Mouse (Mus musculus) neural tube, embryonic 14.5 days (tissue): ENCODE data around the gene St3gal4. TPM values are rescaled to one million over a fixed set of nuclear protein-coding genes. Genes with fewer than 3 reads are reported as not detected.

Source experiments
- ATAC-seq: fragments of 200-750 bp; cut with Nextera tagmentation; 2 replicates; pipeline ENCODE4 v1.8.0; 2017; ENCODE audit warnings: low read depth, mild to moderate bottlenecking, moderate TSS enrichment, moderate library complexity
- H3K27ac ChIP-seq: fragments of 300-500 bp; sonication (generic); 2 replicates; pipeline ENCODE4 v1.5.1; 2014; ENCODE audit warnings: low read depth, mild to moderate bottlenecking, control low read depth, low read length, moderate library complexity, mixed read lengths
- H3K27me3 ChIP-seq: fragments of 300-500 bp; sonication (generic); 2 replicates; pipeline ENCODE4 v1.6.1; 2014; ENCODE audit warnings: low read length; ENCODE audit not compliant: control insufficient read depth, insufficient read depth
- H3K36me3 ChIP-seq: fragments of 300-500 bp; sonication (generic); 2 replicates; pipeline ENCODE4 v1.6.1; 2014; ENCODE audit warnings: low read length, mixed read lengths; ENCODE audit not compliant: control insufficient read depth, insufficient read depth
- H3K4me1 ChIP-seq: fragments of 300-500 bp; sonication (generic); 2 replicates; pipeline ENCODE4 v1.6.1; 2014; ENCODE audit warnings: low read length; ENCODE audit not compliant: control insufficient read depth, insufficient read depth
- H3K4me2 ChIP-seq: fragments of 300-500 bp; sonication (generic); 2 replicates; pipeline ENCODE4 v1.6.1; 2014; ENCODE audit warnings: mild to moderate bottlenecking, low read depth, low read length, control low read depth
- H3K4me3 ChIP-seq: fragments of 300-500 bp; sonication (generic); 2 replicates; pipeline ENCODE4 v1.5.1; 2014; ENCODE audit warnings: low read depth, low read length, control low read depth, mixed read lengths
- H3K9ac ChIP-seq: fragments of 300-500 bp; sonication (generic); replicated peaks from 2 replicates; pipeline ENCODE4 v1.6.1; 2014; ENCODE audit warnings: low read depth, mild to moderate bottlenecking, control low read depth, low read length, mixed read lengths
- H3K9me3 ChIP-seq: fragments of 300-500 bp; sonication (generic); 2 replicates; pipeline ENCODE4 v1.6.1; 2016; ENCODE audit warnings: low read length; ENCODE audit not compliant: control insufficient read depth
- WGBS: fragments of 180-500 bp; shearing (Covaris S2); extraction: QIAGEN DNeasy Blood & Tissue Kit; methylation state at CpG from one replicate; pipeline ENCODE4 v1.1.7; 2014; 5-methylcytosine and 5-hydroxymethylcytosine counted together
- polyA plus RNA-seq: library from polyadenylated mRNA; unstranded; fragments of >200 nt; fragmentation: Nextera tagmentation; extraction: Ambion mirVana; gene quantifications from 2 replicates; pipeline ENCODE4 v1.2.1, GENCODE M21; 2014

Gene St3gal4
- polyA plus RNA-seq, 1 experiment from 2014 or later: 8.9 TPM

DNA sequence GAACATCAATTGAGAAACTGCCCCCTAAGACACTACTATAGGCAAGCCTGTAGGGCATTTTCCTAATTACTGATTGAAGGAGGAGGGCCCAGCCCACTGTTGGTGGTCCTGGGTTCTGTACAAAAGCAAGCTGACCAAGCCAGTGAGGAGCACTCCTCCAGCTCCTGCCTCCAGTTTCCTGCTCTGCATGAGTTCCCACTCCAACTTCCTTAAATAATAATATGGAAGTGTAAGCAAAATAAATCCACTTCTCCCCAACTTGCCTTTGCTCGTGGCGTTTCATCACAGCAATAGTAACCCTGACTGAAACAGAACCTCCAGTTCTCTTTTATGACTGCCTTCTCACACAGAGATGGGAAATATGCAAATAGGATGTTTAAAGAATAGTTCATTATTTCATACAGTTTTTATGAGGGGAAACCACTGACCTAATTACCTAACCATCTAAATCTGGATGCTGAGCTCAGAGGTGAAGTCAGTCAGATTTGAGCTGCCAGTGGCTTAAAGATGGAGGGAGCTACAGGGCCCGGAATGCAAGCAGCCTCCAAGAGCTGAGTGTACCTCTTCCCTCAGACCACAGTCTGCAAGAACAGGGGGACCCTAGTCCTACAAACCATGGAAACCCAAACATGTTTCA is 69.1 kb downstream of the St3gal4 start:
- no peak overlapping the region for H3K4me3 ChIP-seq
- H3K9ac ChIP-seq: no peak overlapping the region
- H3K27me3 ChIP-seq: no peaks in the 10 kb centered on the region
- H3K4me2 ChIP-seq: no peak overlapping the region
- H3K36me3 ChIP-seq: no peaks in the 10 kb centered on the region
- H3K9me3 ChIP-seq: no peaks in the 10 kb centered on the region
- 77% methylated on average over 3 of the region's 3 CpGs for WGBS
- ATAC-seq: no peak
- H3K27ac ChIP-seq: no peak overlapping the region
- no peaks in the 10 kb centered on the region for H3K4me1 ChIP-seq

DNA sequence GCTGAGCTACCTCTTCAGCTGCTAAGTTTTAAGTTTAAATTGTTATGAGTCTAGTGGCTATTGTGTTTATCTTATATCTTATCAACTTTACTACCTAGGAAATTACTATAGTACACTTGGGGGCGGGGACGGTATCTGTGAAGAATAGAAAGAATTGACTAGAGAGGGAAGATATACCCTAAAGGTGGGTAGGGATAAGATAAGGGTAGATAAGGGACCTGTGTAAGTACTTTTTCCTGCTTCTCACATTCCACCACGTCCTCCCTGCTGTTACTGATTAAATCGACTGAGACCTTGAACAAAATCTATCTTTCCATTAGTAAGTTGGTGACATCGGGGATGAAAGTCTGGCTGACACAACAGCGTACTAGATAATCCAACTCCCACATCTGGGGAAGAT is 70.6 kb downstream of the St3gal4 start:
- 92% methylated on average over 6 of the region's 6 CpGs for WGBS
- Histone ChIP-seq H3K4me3 (no peak overlapping the region), H3K36me3 (no peaks in the 10 kb centered on the region), H3K27ac (no peak overlapping the region), H3K9me3 (no peaks in the 10 kb centered on the region), H3K27me3 (no peaks in the 10 kb centered on the region), H3K9ac (no peak overlapping the region), H3K4me2 (no peak overlapping the region), H3K4me1 (no peaks in the 10 kb centered on the region)
- no peak for ATAC-seq

DNA sequence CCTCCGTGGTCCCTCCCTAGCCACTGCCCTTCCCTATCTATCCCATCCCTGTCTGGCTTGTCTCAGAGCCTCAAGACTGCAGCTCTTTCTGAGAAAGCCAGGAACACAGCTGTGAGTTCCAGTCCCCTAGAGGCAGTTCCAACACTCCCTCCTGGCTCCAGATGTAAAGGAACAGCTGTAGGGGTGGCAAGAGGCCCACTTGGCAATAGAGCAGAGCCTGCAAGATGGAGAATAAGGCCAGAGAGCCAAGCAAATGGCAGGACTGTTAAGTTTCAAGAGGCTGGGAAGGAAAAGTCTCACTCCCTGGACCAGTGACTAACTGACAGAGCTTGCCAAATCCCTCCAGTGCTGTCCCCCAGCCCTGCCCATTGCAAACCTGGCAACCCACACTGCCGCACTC is 73.3 kb downstream of the St3gal4 start:
- H3K4me2 ChIP-seq: no peak overlapping the region
- H3K27me3 ChIP-seq: no peaks in the 10 kb centered on the region
- WGBS: 83% methylated on average over 2 of the region's 2 CpGs
- no peaks in the 10 kb centered on the region for H3K36me3 ChIP-seq
- H3K9me3 ChIP-seq: no peaks in the 10 kb centered on the region
- ATAC-seq: no peak
- no peak overlapping the region for H3K4me3 ChIP-seq
- H3K9ac ChIP-seq: no peak overlapping the region
- H3K4me1 ChIP-seq: no peaks in the 10 kb centered on the region
- no peak overlapping the region for H3K27ac ChIP-seq

DNA sequence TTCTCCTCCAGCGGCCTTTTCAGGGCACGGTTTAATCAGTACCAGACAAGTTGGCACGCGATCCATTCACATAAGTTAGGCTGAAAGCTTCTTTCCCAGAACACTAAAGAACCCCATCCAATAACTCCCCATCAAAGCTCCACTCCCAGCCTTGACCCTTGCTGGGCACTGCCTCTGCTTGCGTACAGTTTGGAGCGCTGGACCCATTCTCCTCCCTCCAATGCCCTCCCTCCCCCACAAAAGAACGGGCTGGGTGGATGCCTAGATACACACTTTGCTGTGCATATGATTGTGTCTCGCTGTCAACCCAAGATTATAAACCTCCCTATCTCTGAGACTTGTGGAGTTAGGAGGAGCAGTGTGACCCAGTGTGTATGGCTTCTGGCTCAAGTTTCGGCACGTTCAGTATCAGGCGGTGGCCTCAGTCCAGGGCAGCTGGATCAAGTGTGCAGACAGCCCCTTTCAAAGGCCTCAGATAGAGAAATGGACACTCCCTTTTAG is 74.0 kb downstream of the St3gal4 start:
- Histone ChIP-seq H3K4me3 (no peak overlapping the region), H3K27ac (no peak overlapping the region), H3K9me3 (no peaks in the 10 kb centered on the region), H3K36me3 (no peaks in the 10 kb centered on the region), H3K27me3 (no peaks in the 10 kb centered on the region), H3K9ac (no peak overlapping the region), H3K4me2 (no peak overlapping the region), H3K4me1 (no peaks in the 10 kb centered on the region)
- ATAC-seq: no peak
- 57% methylated on average over 11 of the region's 11 CpGs for WGBS

DNA sequence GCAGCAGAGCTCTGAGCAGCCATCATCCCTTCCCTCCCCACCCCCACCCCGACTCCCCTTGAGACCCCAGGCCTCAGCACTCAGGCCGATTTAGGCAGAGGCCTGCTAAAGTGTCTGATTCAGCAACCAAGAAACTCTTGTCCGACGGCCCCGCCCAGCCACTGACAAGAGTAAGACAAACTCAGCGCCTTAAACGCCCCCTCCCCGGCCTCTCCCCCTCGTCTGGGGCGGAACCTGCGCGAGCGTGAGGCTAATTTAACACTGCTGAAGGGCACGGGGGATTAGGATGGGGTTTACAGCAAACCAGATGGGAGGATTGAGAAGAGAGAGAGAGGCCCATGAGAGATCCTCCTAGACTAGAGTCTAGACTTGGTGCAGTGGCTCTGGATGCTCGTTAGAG is 74.6 kb downstream of the St3gal4 start:
- no peak overlapping the region for H3K27ac ChIP-seq
- ATAC-seq: 0 out of 2 replicates have a peak, but pooled peaks have one; percentile 22
- no peaks in the 10 kb centered on the region for H3K9me3 ChIP-seq
- no peak overlapping the region for H3K9ac ChIP-seq
- no peaks in the 10 kb centered on the region for H3K4me1 ChIP-seq
- H3K27me3 ChIP-seq: no peaks in the 10 kb centered on the region
- H3K4me3 ChIP-seq: no peak overlapping the region
- H3K36me3 ChIP-seq: no peaks in the 10 kb centered on the region
- H3K4me2 ChIP-seq: no peak overlapping the region
- 10% methylated on average over 15 of the region's 15 CpGs for WGBS

DNA sequence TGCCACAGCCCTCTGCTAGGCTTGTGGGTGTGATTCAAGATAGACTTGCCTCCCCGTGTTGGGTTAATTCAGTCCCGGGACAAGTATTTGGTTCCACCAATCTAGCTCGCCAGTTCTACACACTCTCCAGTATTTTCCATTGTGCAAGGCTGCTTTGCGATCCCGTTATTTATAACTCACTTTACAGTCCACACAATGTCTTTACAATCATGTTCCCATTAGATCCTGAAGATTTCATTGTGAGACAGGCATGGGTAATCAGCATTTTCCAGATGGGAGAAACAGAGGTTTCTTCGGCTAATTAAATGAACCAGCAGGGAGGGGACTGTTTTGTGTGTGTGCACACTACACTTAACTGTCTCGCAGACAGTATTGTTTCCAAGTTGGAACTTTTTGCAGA is 75.4 kb downstream of the St3gal4 start:
- 14% methylated on average over 7 of the region's 7 CpGs for WGBS
- H3K9me3 ChIP-seq: no peaks in the 10 kb centered on the region
- H3K27me3 ChIP-seq: no peaks in the 10 kb centered on the region
- H3K9ac ChIP-seq: no peak overlapping the region
- no peaks in the 10 kb centered on the region for H3K4me1 ChIP-seq
- peak; percentile 28; the same call in 1 of the 2 replicates for ATAC-seq
- H3K4me2 ChIP-seq: no peak overlapping the region
- no peak overlapping the region for H3K4me3 ChIP-seq
- H3K27ac ChIP-seq: no peak overlapping the region
- no peaks in the 10 kb centered on the region for H3K36me3 ChIP-seq

DNA sequence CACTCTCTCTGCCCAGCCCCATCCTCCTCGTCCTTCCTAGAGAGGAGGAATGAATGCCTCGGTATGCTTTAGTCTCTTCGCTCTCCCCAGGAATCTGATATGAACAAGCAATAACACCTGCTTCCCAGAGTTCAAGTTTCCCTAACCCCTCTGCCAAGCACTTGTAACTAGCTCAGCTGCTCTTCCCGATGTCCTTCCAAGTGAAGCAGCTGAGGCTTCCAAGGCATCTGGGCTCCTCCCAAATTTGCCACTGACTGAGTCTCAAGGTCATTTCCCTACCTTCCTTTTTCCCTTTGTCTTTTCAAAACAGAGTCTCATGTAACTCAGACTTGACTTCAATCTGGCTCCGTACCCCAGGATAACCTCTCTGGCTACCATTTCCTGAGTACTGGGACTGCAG is 77.6 kb downstream of the St3gal4 start:
- no peaks in the 10 kb centered on the region for H3K4me1 ChIP-seq

DNA sequence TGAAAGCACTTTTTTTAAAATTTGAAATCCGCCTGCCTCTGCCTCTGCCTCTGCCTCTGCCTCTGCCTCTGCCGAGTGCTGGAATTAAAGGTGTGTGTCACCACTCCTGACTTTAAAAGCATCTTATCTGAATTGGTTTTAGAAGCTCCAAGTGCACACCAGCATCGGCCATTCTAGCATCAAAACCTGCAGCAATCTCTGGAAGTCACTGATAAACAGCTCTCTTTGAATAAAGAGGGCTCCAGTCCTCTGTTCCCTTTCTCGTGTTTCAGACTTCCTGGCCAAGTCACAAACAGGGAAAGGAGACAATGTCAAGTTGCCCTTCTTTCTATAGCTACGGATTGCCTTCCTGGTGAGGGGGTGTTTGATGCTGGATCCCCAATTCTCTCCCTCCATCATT is 79.2 kb downstream of the St3gal4 start:
- no peaks in the 10 kb centered on the region; the same call in 1 of the 2 replicates for H3K9me3 ChIP-seq
- no peak overlapping the region for H3K4me3 ChIP-seq
- H3K4me2 ChIP-seq: no peak overlapping the region
- no peaks in the 10 kb centered on the region for H3K4me1 ChIP-seq
- no peaks in the 10 kb centered on the region for H3K36me3 ChIP-seq
- H3K27me3 ChIP-seq: no peaks in the 10 kb centered on the region
- no peak overlapping the region for H3K27ac ChIP-seq
- WGBS: 82% methylated on average over 5 of the region's 5 CpGs
- no peak for ATAC-seq
- no peak overlapping the region for H3K9ac ChIP-seq

More for the DNA sequence above, 77.6 kb downstream of the St3gal4 start:
- no peak for ATAC-seq
- H3K4me2 ChIP-seq: no peak overlapping the region
- no peak overlapping the region for H3K4me3 ChIP-seq
- 76% methylated on average over 5 of the region's 5 CpGs for WGBS
- no peak overlapping the region for H3K27ac ChIP-seq
- no peaks in the 10 kb centered on the region for H3K36me3 ChIP-seq
- H3K27me3 ChIP-seq: no peaks in the 10 kb centered on the region
- H3K9me3 ChIP-seq: no peaks in the 10 kb centered on the region; the same call in 1 of the 2 replicates
- H3K9ac ChIP-seq: no peak overlapping the region

DNA sequence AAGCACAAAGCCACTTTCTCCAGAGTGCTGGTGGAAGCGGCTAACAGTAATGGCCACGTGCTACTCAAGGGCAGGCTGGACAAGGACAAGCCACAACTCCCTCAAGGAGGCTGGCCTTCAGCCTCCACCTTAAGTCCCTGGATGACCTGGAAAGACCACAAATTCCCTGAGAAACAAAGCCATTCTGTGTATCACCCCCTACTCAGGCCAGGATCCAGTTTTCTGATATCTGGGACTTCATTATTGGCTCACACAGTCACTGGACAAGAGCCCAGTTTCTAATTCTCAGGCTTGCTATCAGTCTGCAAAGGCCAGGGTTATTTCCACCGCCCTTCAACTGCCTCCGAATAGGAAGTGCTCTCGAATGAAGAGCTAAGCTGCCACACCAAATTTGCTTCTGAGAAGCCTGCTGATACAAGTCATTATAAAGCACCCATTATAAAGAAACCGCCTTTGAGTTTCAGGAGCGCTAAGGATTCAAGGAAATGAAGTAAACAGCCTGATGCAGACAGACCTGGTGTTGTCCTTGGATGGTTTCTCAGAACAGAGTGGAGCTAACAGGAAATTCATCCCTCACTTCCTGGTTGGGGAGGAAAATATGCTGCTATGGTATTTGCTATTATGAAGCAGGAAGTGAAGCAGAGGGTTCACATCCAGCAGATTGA is 80.0 kb downstream of the St3gal4 start:
- no peak overlapping the region for H3K9ac ChIP-seq
- H3K4me1 ChIP-seq: no peaks in the 10 kb centered on the region
- no peaks in the 10 kb centered on the region; the same call in 1 of the 2 replicates for H3K9me3 ChIP-seq
- H3K27me3 ChIP-seq: no peaks in the 10 kb centered on the region
- ATAC-seq: no peak
- H3K4me3 ChIP-seq: no peak overlapping the region
- WGBS: 62% methylated on average over 7 of the region's 7 CpGs
- no peaks in the 10 kb centered on the region for H3K36me3 ChIP-seq
- H3K27ac ChIP-seq: no peak overlapping the region
- no peak overlapping the region for H3K4me2 ChIP-seq
